Mouse (Mus musculus): ENCODE measurements around the gene Dnmt3a. TPM values are rescaled to one million over a fixed set of nuclear protein-coding genes. Genes with fewer than 3 reads are reported as not detected.
A peak's percentile ranks its signal among the peaks of the same experiment; 100 is the strongest.

Gene Dnmt3a
- polyA plus RNA-seq, 1 experiment from 2014 or later, result 126 TPM

- Histone ChIP-seq H3K9ac (no peak overlapping the region), H3K27ac (no peak overlapping the region), H3K4me1 (replicated peaks) (peaks cover 56% of the 10 kb centered on the region), H3K4me2 (peak overlapping the region; percentile 21; the same call in 1 of the 2 replicates), H3K4me3 (no peak overlapping the region), H3K36me3 (no peaks in the 10 kb centered on the region), H3K27me3 (0 out of 2 replicates have a peak, but pooled peaks cover 3% of the 10 kb centered on the region), H3K9me3 (no peaks in the 10 kb centered on the region)
- 82% methylated on average over 7 of the region's 7 CpGs for WGBS
- no peak for ATAC-seq (ENCODE audit: low FRiP score)
Measured at GRCm38 (mm10) chr12:3809520-3810180, 3.8 kb downstream of the Dnmt3a start.

- Histone ChIP-seq H3K9ac (peak overlapping the region; percentile 43; the same call in 1 of the 2 replicates), H3K27me3 (no peaks in the 10 kb centered on the region), H3K27ac (no peak overlapping the region), H3K4me3 (no peak overlapping the region), H3K9me3 (no peaks in the 10 kb centered on the region), H3K4me1 (replicated peaks) (peaks cover 64% of the 10 kb centered on the region), H3K4me2 (no peak overlapping the region), H3K36me3 (no peaks in the 10 kb centered on the region)
- no peak for ATAC-seq (ENCODE audit: low FRiP score)
- WGBS, result 48% methylated on average over 4 of the region's 4 CpGs
Measured at GRCm38 (mm10) chr12:3810455-3810854, 4.6 kb downstream of the Dnmt3a start.

GRCm38 (mm10) chr12:3811596-3811995, 5.8 kb downstream of the Dnmt3a start:
- Histone ChIP-seq H3K27me3 (no peaks in the 10 kb centered on the region), H3K4me2 (no peak overlapping the region), H3K36me3 (no peaks in the 10 kb centered on the region), H3K27ac (0 out of 2 replicates have a peak overlapping the region, but pooled peaks have one; percentile 12), H3K9ac (no peak overlapping the region), H3K4me1 (replicated peaks) (peaks cover 63% of the 10 kb centered on the region), H3K9me3 (no peaks in the 10 kb centered on the region), H3K4me3 (no peak overlapping the region)
- 44% methylated on average over 5 of the region's 5 CpGs for WGBS
- ATAC-seq (ENCODE audit: low FRiP score), result no peak

GRCm38 (mm10) chr12:3812251-3812650, 6.4 kb downstream of the Dnmt3a start:
- no peak overlapping the region for H3K4me2 ChIP-seq
- no peaks in the 10 kb centered on the region for H3K9me3 ChIP-seq
- no peaks in the 10 kb centered on the region for H3K36me3 ChIP-seq
- no peak for ATAC-seq (ENCODE audit: low FRiP score)
- no peak overlapping the region for H3K4me3 ChIP-seq
- 53% methylated on average over 6 of the region's 6 CpGs for WGBS
- H3K4me1 ChIP-seq (replicated peaks), result peaks cover 70% of the 10 kb centered on the region
- no peak overlapping the region for H3K27ac ChIP-seq
- H3K27me3 ChIP-seq, result no peaks in the 10 kb centered on the region
- H3K9ac ChIP-seq, result no peak overlapping the region

GRCm38 (mm10) chr12:3813138-3813537, 7.3 kb downstream of the Dnmt3a start:
- Histone ChIP-seq H3K36me3 (no peaks in the 10 kb centered on the region), H3K9ac (no peak overlapping the region), H3K27ac (no peak overlapping the region), H3K4me2 (no peak overlapping the region), H3K9me3 (no peaks in the 10 kb centered on the region), H3K27me3 (no peaks in the 10 kb centered on the region), H3K4me1 (replicated peaks) (peaks cover 75% of the 10 kb centered on the region), H3K4me3 (no peak overlapping the region)
- 82% methylated on average over 8 of the region's 8 CpGs for WGBS
- ATAC-seq (ENCODE audit: low FRiP score), result no peak

- H3K36me3 ChIP-seq, result no peaks in the 10 kb centered on the region
- peaks cover 75% of the 10 kb centered on the region for H3K4me1 ChIP-seq (replicated peaks)
- no peak overlapping the region for H3K4me3 ChIP-seq
- H3K9me3 ChIP-seq, result no peaks in the 10 kb centered on the region
- H3K4me2 ChIP-seq, result no peak overlapping the region
- 41% methylated on average over 6 of the region's 6 CpGs for WGBS
- H3K27me3 ChIP-seq, result no peaks in the 10 kb centered on the region
- ATAC-seq (ENCODE audit: low FRiP score), result no peak
- H3K27ac ChIP-seq, result no peak overlapping the region
- no peak overlapping the region for H3K9ac ChIP-seq
Measured at GRCm38 (mm10) chr12:3815386-3815785, 9.6 kb downstream of the Dnmt3a start.

GRCm38 (mm10) chr12:3817033-3817432, 11.2 kb downstream of the Dnmt3a start:
- Histone ChIP-seq H3K36me3 (no peaks in the 10 kb centered on the region), H3K4me3 (no peak overlapping the region), H3K4me1 (replicated peaks) (peaks cover 64% of the 10 kb centered on the region), H3K27ac (no peak overlapping the region; the same call in 1 of the 2 replicates), H3K4me2 (no peak overlapping the region), H3K9me3 (no peaks in the 10 kb centered on the region), H3K27me3 (no peaks in the 10 kb centered on the region), H3K9ac (peak overlapping the region; percentile 24; the same call in 1 of the 2 replicates)
- 64% methylated on average over 7 of the region's 7 CpGs for WGBS
- ATAC-seq (ENCODE audit: low FRiP score), result no peak

- no peaks in the 10 kb centered on the region for H3K27me3 ChIP-seq
- no peak overlapping the region for H3K4me2 ChIP-seq
- no peak overlapping the region for H3K9ac ChIP-seq
- H3K36me3 ChIP-seq, result no peaks in the 10 kb centered on the region
- peaks cover 61% of the 10 kb centered on the region for H3K4me1 ChIP-seq (replicated peaks)
- H3K4me3 ChIP-seq, result no peak overlapping the region
- H3K27ac ChIP-seq, result no peak overlapping the region
- ATAC-seq (ENCODE audit: low FRiP score), result no peak
- 89% methylated on average over 5 of the region's 5 CpGs for WGBS
- H3K9me3 ChIP-seq, result no peaks in the 10 kb centered on the region
Measured at GRCm38 (mm10) chr12:3817566-3817965, 11.8 kb downstream of the Dnmt3a start.

GRCm38 (mm10) chr12:3819899-3820298, 14.1 kb downstream of the Dnmt3a start:
- Histone ChIP-seq H3K4me3 (no peak overlapping the region), H3K4me1 (replicated peaks) (peaks cover 72% of the 10 kb centered on the region), H3K4me2 (no peak overlapping the region), H3K9ac (no peak overlapping the region; the same call in 1 of the 2 replicates), H3K9me3 (no peaks in the 10 kb centered on the region), H3K27ac (no peak overlapping the region), H3K27me3 (no peaks in the 10 kb centered on the region), H3K36me3 (no peaks in the 10 kb centered on the region)
- no peak for ATAC-seq (ENCODE audit: low FRiP score)
- 72% methylated on average over 4 of the region's 4 CpGs for WGBS

GRCm38 (mm10) chr12:3823408-3823807, 17.6 kb downstream of the Dnmt3a start:
- no peak for ATAC-seq (ENCODE audit: low FRiP score)

GRCm38 (mm10) chr12:3824906-3825713, 19.3 kb downstream of the Dnmt3a start:
- no peak overlapping the region for H3K27ac ChIP-seq
- H3K4me3 ChIP-seq, result no peak overlapping the region
- no peak overlapping the region for H3K9ac ChIP-seq
- no peak for ATAC-seq (ENCODE audit: low FRiP score)
- H3K4me1 ChIP-seq (replicated peaks), result peaks cover 28% of the 10 kb centered on the region
- H3K9me3 ChIP-seq, result no peaks in the 10 kb centered on the region
- no peaks in the 10 kb centered on the region for H3K27me3 ChIP-seq
- no peaks in the 10 kb centered on the region for H3K36me3 ChIP-seq
- H3K4me2 ChIP-seq, result no peak overlapping the region
- 79% methylated on average over 5 of the region's 5 CpGs for WGBS

More at GRCm38 (mm10) chr12:3823408-3823807, 17.6 kb downstream of the Dnmt3a start:
- Histone ChIP-seq H3K9me3 (no peaks in the 10 kb centered on the region), H3K4me1 (replicated peaks) (peaks cover 45% of the 10 kb centered on the region), H3K4me3 (no peak overlapping the region), H3K27me3 (no peaks in the 10 kb centered on the region), H3K36me3 (no peaks in the 10 kb centered on the region), H3K27ac (no peak overlapping the region), H3K9ac (no peak overlapping the region), H3K4me2 (no peak overlapping the region)
- WGBS, result 48% methylated on average over 5 of the region's 5 CpGs

- no peak overlapping the region; the same call in 1 of the 2 replicates for H3K27ac ChIP-seq
- H3K27me3 ChIP-seq, result no peaks in the 10 kb centered on the region
- H3K36me3 ChIP-seq, result no peaks in the 10 kb centered on the region
- ATAC-seq (ENCODE audit: low FRiP score), result no peak
- H3K4me3 ChIP-seq, result no peak overlapping the region
- H3K9ac ChIP-seq, result no peak overlapping the region
- WGBS, result 59% methylated on average over 12 of the region's 12 CpGs
- H3K9me3 ChIP-seq, result no peaks in the 10 kb centered on the region
- no peak overlapping the region for H3K4me2 ChIP-seq
- H3K4me1 ChIP-seq (replicated peaks), result peaks cover 26% of the 10 kb centered on the region
Measured at GRCm38 (mm10) chr12:3825714-3826080, 19.9 kb downstream of the Dnmt3a start.
